ENCODE assay signal across 9 mouse cellular contexts in genomic region chr8:124330433-124330832, GRCm38 (mm10).
A peak's percentile ranks its signal among the peaks of the same experiment; 100 is the strongest.
DNase-seq lines count a peak whose midpoint lies in the region; ATAC-seq lines count a peak whose summit lies in the region.
"Had no signal": no experiment of that assay in that cellular context is flagged by ENCODE, and none has a peak within 500 bp of the region (broad histone marks: within the 10 kb centered on the region; RNA-seq: fewer than 3 reads in every experiment).

No protein-coding gene starts in this region.

- no peak for DNase-seq in heart, embryonic 10.5 days (ENCODE audit: low spot score)
- no peak for DNase-seq in heart, adult 11 months
- peak; percentile 67 for DNase-seq in brain, adult 2 months (ENCODE audit: low read depth, low spot score)
- DNase-seq in midbrain, embryonic 11.5 days (ENCODE audit: low spot score, missing footprints): no peak
- DNase-seq in thymus, postnatal 14 days: no peak
- no peak for DNase-seq in liver, embryonic 11.5 days (ENCODE audit: low spot score)
- no peak for DNase-seq in kidney, postnatal 4 days

- no peak overlapping the region for H3K4me2 ChIP-seq in forebrain, embryonic 12.5 days
- no peak overlapping the region for H3K4me2 ChIP-seq in midbrain, embryonic 11.5 days
- no peak overlapping the region for H3K4me2 ChIP-seq in liver, embryonic 11.5 days

- no peaks in the 10 kb centered on the region for H3K9me3 ChIP-seq in heart, embryonic 10.5 days
- H3K9me3 ChIP-seq in forebrain, embryonic 12.5 days: no peaks in the 10 kb centered on the region
- no peaks in the 10 kb centered on the region for H3K9me3 ChIP-seq in midbrain, embryonic 11.5 days (ENCODE audit: control insufficient read depth, low read length)
- no peaks in the 10 kb centered on the region for H3K9me3 ChIP-seq in liver, embryonic 11.5 days (ENCODE audit: control insufficient read depth, low read length)

- WGBS in heart, embryonic 10.5 days: 61% methylated on average over 3 of the region's 3 CpGs
- WGBS in forebrain, embryonic 12.5 days: 57% methylated on average over 2 of the region's 3 CpGs
- WGBS in midbrain, embryonic 11.5 days: 69% methylated on average over 2 of the region's 3 CpGs
- WGBS in liver, embryonic 11.5 days: 79% methylated on average over 2 of the region's 3 CpGs

- peak overlapping the region; percentile 17; the same call in 1 of the 2 replicates for H3K27ac ChIP-seq in heart, embryonic 10.5 days
- H3K27ac ChIP-seq in forebrain, embryonic 12.5 days: peak overlapping the region; percentile 72
- 0 out of 2 replicates have a peak overlapping the region, but pooled peaks have one; percentile 14 for H3K27ac ChIP-seq in midbrain, embryonic 11.5 days (ENCODE audit: low read depth, low read length)
- H3K27ac ChIP-seq in liver, embryonic 11.5 days (ENCODE audit: low read depth, low read length): no peak overlapping the region
- H3K27ac ChIP-seq: liver, embryonic 14.5 days had no signal

- no peak overlapping the region for H3K4me3 ChIP-seq in heart, embryonic 10.5 days
- H3K4me3 ChIP-seq in forebrain, embryonic 12.5 days (replicated peaks): no peak overlapping the region
- no peak overlapping the region for H3K4me3 ChIP-seq in midbrain, embryonic 11.5 days (ENCODE audit: low read depth, low read length)
- H3K4me3 ChIP-seq in liver, embryonic 11.5 days (ENCODE audit: low read depth, low read length): no peak overlapping the region

- peaks cover 27% of the 10 kb centered on the region for H3K4me1 ChIP-seq in heart, embryonic 10.5 days
- H3K4me1 ChIP-seq in forebrain, embryonic 12.5 days: peaks cover 14% of the 10 kb centered on the region
- peaks cover 7% of the 10 kb centered on the region; the same call in 1 of the 2 replicates for H3K4me1 ChIP-seq in midbrain, embryonic 11.5 days (ENCODE audit: control insufficient read depth, insufficient read depth, low read length)
- H3K4me1 ChIP-seq in liver, embryonic 11.5 days (replicated peaks; ENCODE audit: control insufficient read depth, insufficient read depth, low read length): peaks cover 2% of the 10 kb centered on the region; the same call in 1 of the 2 replicates

- peaks cover 94% of the 10 kb centered on the region for H3K36me3 ChIP-seq in heart, embryonic 10.5 days
- H3K36me3 ChIP-seq in forebrain, embryonic 12.5 days (replicated peaks): peaks cover 72% of the 10 kb centered on the region
- peaks cover 13% of the 10 kb centered on the region; the same call in 1 of the 2 replicates for H3K36me3 ChIP-seq in midbrain, embryonic 11.5 days (ENCODE audit: control insufficient read depth, insufficient read depth, low read length)
- peaks cover 24% of the 10 kb centered on the region for H3K36me3 ChIP-seq in liver, embryonic 11.5 days (ENCODE audit: control insufficient read depth, insufficient read depth, low read length)

- peaks cover 6% of the 10 kb centered on the region; the same call in 1 of the 2 replicates for H3K27me3 ChIP-seq in heart, embryonic 10.5 days (ENCODE audit: insufficient read depth, poor library complexity, severe bottlenecking)
- H3K27me3 ChIP-seq in forebrain, embryonic 12.5 days: no peaks in the 10 kb centered on the region
- no peaks in the 10 kb centered on the region for H3K27me3 ChIP-seq in midbrain, embryonic 11.5 days (ENCODE audit: control insufficient read depth, insufficient read depth, low read length)
- H3K27me3 ChIP-seq in liver, embryonic 11.5 days (replicated peaks; ENCODE audit: control insufficient read depth, insufficient read depth, low read length): no peaks in the 10 kb centered on the region

- H3K9ac ChIP-seq in forebrain, embryonic 12.5 days: no peak overlapping the region
- H3K9ac ChIP-seq in midbrain, embryonic 11.5 days (ENCODE audit: low read length): no peak overlapping the region
- no peak overlapping the region for H3K9ac ChIP-seq in liver, embryonic 11.5 days (ENCODE audit: low read depth, low read length)
- H3K9ac ChIP-seq: liver, embryonic 14.5 days had no signal

- peak; percentile 30 for ATAC-seq in forebrain, embryonic 12.5 days (ENCODE audit: low FRiP score)
- ATAC-seq in midbrain, embryonic 11.5 days (ENCODE audit: low FRiP score): peak; percentile 52; the same call in 1 of the 2 replicates
- no peak for ATAC-seq in liver, embryonic 11.5 days (replicated peaks; ENCODE audit: low FRiP score)
